Mouse (Mus musculus) midbrain, embryonic 11.5 days (tissue): ENCODE measurements around the gene Cox8a. TPM values are rescaled to one million over a fixed set of nuclear protein-coding genes. Genes with fewer than 3 reads are reported as not detected.
A peak's percentile ranks its signal among the peaks of the same experiment; 100 is the strongest.

Experiments
- ATAC-seq: fragments of 200-750 bp; cut with Nextera tagmentation; 2 replicates; pipeline ENCODE4 v1.8.0; 2017; ENCODE audit warnings: moderate TSS enrichment, moderate library complexity; ENCODE audit not compliant: low FRiP score
- DNase-seq: peaks from one replicate; pipeline ENCODE4 v3.0.0; 2015; ENCODE audit warnings: low spot score; ENCODE audit errors: missing footprints
- H3K27ac ChIP-seq: fragments of 300-500 bp; sonication (generic); 2 replicates; pipeline ENCODE4 v1.5.1; 2014; ENCODE audit warnings: low read depth, low read length
- H3K27me3 ChIP-seq: fragments of 300-500 bp; sonication (generic); 2 replicates; pipeline ENCODE4 v1.6.1; 2014; ENCODE audit warnings: mild to moderate bottlenecking, low read length, moderate library complexity, mixed read lengths; ENCODE audit not compliant: control insufficient read depth, insufficient read depth
- H3K36me3 ChIP-seq: fragments of 300-500 bp; sonication (generic); 2 replicates; pipeline ENCODE4 v1.6.1; 2014; ENCODE audit warnings: mild to moderate bottlenecking, low read length, moderate library complexity, mixed read lengths; ENCODE audit not compliant: control insufficient read depth, insufficient read depth
- H3K4me1 ChIP-seq: fragments of 300-500 bp; sonication (generic); 2 replicates; pipeline ENCODE4 v1.6.1; 2014; ENCODE audit warnings: low read length; ENCODE audit not compliant: control insufficient read depth, insufficient read depth
- H3K4me2 ChIP-seq: fragments of 300-500 bp; sonication (generic); 2 replicates; pipeline ENCODE4 v1.6.1; 2014; ENCODE audit warnings: mild to moderate bottlenecking, moderate library complexity
- H3K4me3 ChIP-seq: fragments of 300-500 bp; sonication (generic); 2 replicates; pipeline ENCODE4 v1.5.1; 2014; ENCODE audit warnings: low read depth, low read length
- H3K9ac ChIP-seq: fragments of 300-500 bp; sonication (generic); 2 replicates; pipeline ENCODE4 v1.6.1; 2014; ENCODE audit warnings: low read length
- H3K9me3 ChIP-seq: fragments of 300-500 bp; sonication (generic); 2 replicates; pipeline ENCODE4 v1.6.1; 2016; ENCODE audit warnings: low read length; ENCODE audit not compliant: control insufficient read depth
- WGBS: fragments of 180-500 bp; shearing (Covaris S2); extraction: QIAGEN DNeasy Blood & Tissue Kit; methylation state at CpG from one replicate; pipeline ENCODE4 v1.1.7; 2014; 5-methylcytosine and 5-hydroxymethylcytosine counted together
- polyA plus RNA-seq: library from polyadenylated mRNA; unstranded; fragments of >200 nt; fragmentation: Nextera tagmentation; extraction: Ambion mirVana; gene quantifications from 2 replicates; pipeline ENCODE4 v1.2.1, GENCODE M21; 2014

The Cox8a gene
- polyA plus RNA-seq, 1 experiment from 2014 or later = 757 TPM

- peak; percentile 89 for DNase-seq
- H3K27me3 ChIP-seq = no peaks in the 10 kb centered on the region
- no peak overlapping the region for H3K4me2 ChIP-seq
- no peaks in the 10 kb centered on the region for H3K9me3 ChIP-seq
- H3K9ac ChIP-seq = no peak overlapping the region
- WGBS = 13% methylated on average over 17 of the region's 17 CpGs
- no peak overlapping the region for H3K27ac ChIP-seq
- H3K4me1 ChIP-seq = peaks cover 19% of the 10 kb centered on the region
- H3K36me3 ChIP-seq = peaks cover 17% of the 10 kb centered on the region
- peak; percentile 52 for ATAC-seq
- H3K4me3 ChIP-seq = no peak overlapping the region
Measured at GRCm38 (mm10) chr19:7196741-7197270, 20.6 kb downstream of the Cox8a start.

DNA sequence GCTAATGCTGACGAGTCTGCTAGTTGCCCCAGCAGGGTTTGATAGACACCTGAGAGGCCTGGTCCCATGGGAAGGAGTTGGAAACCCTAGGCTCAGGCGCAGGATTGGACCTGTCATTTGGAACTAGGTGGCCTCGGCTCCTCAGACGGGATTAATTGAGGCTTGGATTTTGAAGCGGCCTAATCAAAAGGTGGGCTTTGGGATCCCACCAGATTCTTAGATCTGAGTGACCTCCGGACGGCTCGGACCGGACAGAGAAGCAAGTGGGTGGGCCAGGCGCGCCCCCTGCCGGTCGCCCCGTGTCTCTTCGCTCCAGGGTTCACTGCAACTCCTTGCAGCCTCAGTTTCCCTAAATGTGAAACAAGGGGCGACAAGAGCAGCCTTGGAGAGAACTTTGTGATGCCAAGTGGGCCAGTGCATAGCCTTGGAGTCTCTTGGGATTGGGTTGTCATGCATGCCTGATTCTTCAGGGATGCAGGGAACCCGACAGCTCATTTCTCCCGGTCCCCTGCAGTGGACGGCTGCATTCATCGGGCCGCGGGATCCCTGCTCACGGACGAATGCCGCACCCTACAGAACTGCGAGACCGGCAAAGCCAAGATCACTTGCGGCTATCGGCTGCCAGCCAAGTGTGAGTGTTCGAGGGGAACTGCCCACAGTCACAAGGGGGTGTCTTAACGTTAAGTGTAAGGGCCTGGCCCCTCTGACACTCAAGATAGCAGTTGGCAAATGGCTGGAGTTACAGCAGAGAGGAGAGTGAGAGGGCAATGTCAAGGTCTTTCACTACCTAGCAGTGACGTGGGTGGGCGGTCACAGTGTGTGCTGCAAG lies 21.3 kb downstream of the Cox8a start:
- ATAC-seq = peak; percentile 51
- H3K9ac ChIP-seq = no peak overlapping the region
- H3K27me3 ChIP-seq = no peaks in the 10 kb centered on the region
- no peak overlapping the region for H3K4me3 ChIP-seq
- WGBS = 16% methylated on average over 33 of the region's 33 CpGs
- H3K36me3 ChIP-seq = peaks cover 17% of the 10 kb centered on the region
- H3K4me2 ChIP-seq = no peak overlapping the region
- no peak overlapping the region for H3K27ac ChIP-seq
- peak; percentile 98 for DNase-seq
- H3K4me1 ChIP-seq = peaks cover 19% of the 10 kb centered on the region
- H3K9me3 ChIP-seq = no peaks in the 10 kb centered on the region

GRCm38 (mm10) chr19:7192561-7192967 lies 24.9 kb downstream of the Cox8a start:
- Histone ChIP-seq H3K4me1 (peaks cover 28% of the 10 kb centered on the region), H3K27ac (no peak overlapping the region), H3K9me3 (no peaks in the 10 kb centered on the region), H3K36me3 (no peaks in the 10 kb centered on the region), H3K27me3 (no peaks in the 10 kb centered on the region; the same call in 1 of the 2 replicates), H3K9ac (no peak overlapping the region), H3K4me2 (no peak overlapping the region), H3K4me3 (no peak overlapping the region)
- no peak for DNase-seq
- WGBS = 63% methylated on average over 2 of the region's 2 CpGs
- no peak for ATAC-seq

DNA sequence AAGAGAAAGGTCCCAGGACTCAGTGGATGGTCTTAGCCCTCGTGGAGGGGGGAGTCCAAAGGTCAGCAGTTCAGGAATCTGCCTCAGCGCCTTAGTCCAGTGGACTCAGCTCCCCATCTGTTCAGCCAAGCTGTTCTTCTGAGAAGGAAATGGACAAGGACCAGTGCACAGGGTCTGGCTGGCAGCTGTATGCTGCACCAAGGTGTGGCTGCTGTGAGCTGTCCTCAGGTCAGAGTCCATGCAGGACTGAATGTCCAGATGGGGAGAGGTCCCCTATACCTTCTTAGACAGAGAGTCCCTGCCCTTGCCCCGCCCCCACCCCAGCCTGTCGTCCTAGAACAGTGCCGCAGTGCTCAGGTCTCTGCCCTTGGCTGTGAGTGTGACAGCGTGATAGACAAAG lies 25.8 kb downstream of the Cox8a start:
- DNase-seq = peak; percentile 84
- Histone ChIP-seq H3K9ac (no peak overlapping the region), H3K9me3 (no peaks in the 10 kb centered on the region), H3K36me3 (no peaks in the 10 kb centered on the region), H3K4me1 (peaks cover 20% of the 10 kb centered on the region), H3K4me2 (no peak overlapping the region), H3K4me3 (no peak overlapping the region), H3K27ac (no peak overlapping the region), H3K27me3 (peaks cover under 1% of the 10 kb centered on the region)
- WGBS = 48% methylated on average over 6 of the region's 6 CpGs
- ATAC-seq = no peak

DNA sequence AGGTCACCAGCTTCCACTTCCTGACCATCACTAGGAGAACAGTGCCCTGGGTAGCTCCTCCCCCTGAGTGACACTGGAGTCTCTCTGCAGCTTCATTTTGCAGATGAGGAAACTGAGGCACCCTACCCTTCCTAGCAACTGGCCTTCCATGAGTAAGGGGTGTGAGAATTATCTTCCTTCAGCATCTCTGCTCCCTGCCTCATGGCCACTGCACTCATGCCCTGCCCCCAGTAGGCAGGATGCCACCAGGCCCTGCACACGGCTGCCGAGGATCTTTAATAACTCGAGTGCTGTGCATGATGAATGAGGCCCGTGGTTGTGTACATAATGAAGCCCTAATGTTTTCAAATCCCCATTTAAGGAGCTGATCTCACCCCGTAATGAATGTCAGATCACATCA lies 26.4 kb downstream of the Cox8a start:
- peaks cover 4% of the 10 kb centered on the region for H3K27me3 ChIP-seq
- H3K36me3 ChIP-seq = no peaks in the 10 kb centered on the region
- H3K4me2 ChIP-seq = no peak overlapping the region
- DNase-seq = no peak
- no peak overlapping the region for H3K9ac ChIP-seq
- H3K4me1 ChIP-seq = peaks cover 20% of the 10 kb centered on the region
- H3K4me3 ChIP-seq = no peak overlapping the region
- no peak for ATAC-seq
- H3K27ac ChIP-seq = no peak overlapping the region
- no peaks in the 10 kb centered on the region for H3K9me3 ChIP-seq
- 77% methylated on average over 5 of the region's 5 CpGs for WGBS

DNA sequence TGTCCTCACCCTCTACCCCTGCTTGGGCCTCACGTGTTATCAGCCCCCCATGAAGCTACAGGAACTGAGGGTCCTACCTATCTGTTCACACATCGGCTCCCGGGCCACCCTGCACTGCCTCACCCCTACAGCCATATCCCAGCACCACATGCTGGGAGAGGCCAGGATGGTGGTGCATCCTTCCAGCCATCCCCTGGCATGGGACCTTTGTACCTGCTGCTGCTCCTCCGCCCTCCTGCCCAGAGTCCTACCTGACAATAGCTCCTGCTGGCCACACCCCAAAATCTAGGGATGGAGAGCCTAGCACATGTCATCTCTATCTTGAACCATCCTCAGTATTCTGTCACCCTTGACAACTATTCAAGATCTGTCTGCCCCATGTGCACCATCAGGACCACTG lies 28.4 kb downstream of the Cox8a start:
- Histone ChIP-seq H3K9ac (no peak overlapping the region), H3K4me2 (no peak overlapping the region), H3K9me3 (no peaks in the 10 kb centered on the region), H3K27ac (no peak overlapping the region), H3K36me3 (no peaks in the 10 kb centered on the region), H3K4me1 (peaks cover 27% of the 10 kb centered on the region), H3K4me3 (no peak overlapping the region), H3K27me3 (peaks cover 4% of the 10 kb centered on the region)
- WGBS = 75% methylated on average over 4 of the region's 4 CpGs
- ATAC-seq (no peak), DNase-seq (peak; percentile 76)

DNA sequence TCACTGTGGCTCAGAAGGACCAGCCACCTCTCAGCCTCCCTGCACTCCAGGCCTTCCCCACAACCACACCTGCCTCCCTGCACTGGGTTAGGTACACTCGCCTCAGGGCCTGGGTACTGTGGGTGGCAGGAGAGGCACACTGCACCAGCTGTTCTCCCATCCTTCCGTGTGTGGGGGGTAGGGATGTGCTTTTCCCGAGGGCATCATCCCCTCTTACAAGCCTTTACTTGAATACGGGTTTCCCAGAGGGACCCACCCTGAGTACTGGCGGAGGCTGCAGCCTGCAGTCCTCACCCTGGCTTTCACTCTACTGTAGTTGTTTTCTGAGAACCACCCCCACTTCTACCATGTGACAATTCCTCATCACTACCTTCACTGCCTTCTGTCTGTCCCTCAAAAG lies 30.3 kb downstream of the Cox8a start:
- peaks cover 30% of the 10 kb centered on the region for H3K4me1 ChIP-seq
- no peaks in the 10 kb centered on the region for H3K36me3 ChIP-seq
- H3K4me3 ChIP-seq = no peak overlapping the region
- no peak overlapping the region; the same call in 1 of the 2 replicates for H3K9ac ChIP-seq
- no peak for ATAC-seq
- DNase-seq = peak; percentile 89
- H3K4me2 ChIP-seq = no peak overlapping the region
- 62% methylated on average over 5 of the region's 5 CpGs for WGBS
- no peaks in the 10 kb centered on the region for H3K9me3 ChIP-seq
- H3K27ac ChIP-seq = no peak overlapping the region
- H3K27me3 ChIP-seq = peaks cover 11% of the 10 kb centered on the region

DNA sequence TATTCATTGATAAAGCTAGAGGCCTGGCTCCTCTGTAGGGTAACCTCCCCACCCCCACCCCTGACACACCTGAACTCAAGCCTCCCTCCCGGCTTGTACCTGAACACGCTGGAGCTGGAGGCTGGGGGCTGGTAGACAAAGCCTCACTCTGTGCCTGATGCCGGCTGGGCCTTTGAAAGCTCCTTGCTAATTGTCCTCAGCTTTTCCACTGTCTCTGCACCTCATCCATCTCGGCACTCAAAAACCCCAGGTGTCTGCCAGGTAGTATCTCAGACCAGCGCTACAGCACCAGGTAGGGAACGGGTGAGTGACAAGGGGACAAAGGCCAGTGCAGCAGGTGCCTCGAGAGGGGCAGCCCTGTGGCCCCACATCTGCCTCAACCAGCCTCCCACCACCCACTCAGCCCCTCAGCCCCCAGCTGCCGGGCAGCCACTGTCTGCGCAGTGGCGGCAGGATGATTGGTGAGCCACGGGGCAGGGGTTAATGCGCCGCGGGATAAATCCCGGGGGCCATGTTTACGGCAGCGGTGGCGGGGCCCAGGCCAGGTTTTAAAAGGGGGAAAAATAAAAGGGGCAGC lies 31.6 kb downstream of the Cox8a start:
- Histone ChIP-seq H3K27ac (no peak overlapping the region), H3K9me3 (no peaks in the 10 kb centered on the region), H3K36me3 (no peaks in the 10 kb centered on the region), H3K4me1 (peaks cover 30% of the 10 kb centered on the region), H3K4me2 (peak overlapping the region; percentile 25; the same call in 1 of the 2 replicates), H3K4me3 (no peak overlapping the region), H3K27me3 (peaks cover 16% of the 10 kb centered on the region), H3K9ac (peak overlapping the region; percentile 39; the same call in 1 of the 2 replicates)
- ATAC-seq (0 out of 2 replicates have a peak, but pooled peaks have one; percentile 13), DNase-seq (peak; percentile 91)
- 6% methylated on average over 18 of the region's 18 CpGs for WGBS

DNA sequence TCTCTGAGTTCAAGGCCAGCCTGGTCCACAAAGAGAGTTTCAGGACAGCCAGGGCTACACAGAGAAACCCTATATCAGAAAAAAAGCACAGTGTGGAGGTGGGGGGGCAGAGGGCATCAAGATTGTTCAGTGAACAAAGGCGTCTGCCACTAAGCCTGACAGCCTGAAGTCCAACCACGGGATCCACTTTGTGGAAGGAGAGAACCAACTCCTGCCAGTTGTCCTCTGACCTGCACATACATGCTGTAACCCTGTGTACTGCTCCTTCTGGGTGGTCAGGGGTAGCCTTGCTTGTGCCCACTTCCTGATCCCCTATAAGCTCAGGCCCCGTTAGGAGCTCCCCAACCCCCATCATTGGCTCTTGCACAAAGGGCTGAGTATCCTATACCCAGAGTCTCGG lies 32.4 kb downstream of the Cox8a start:
- ATAC-seq (no peak), DNase-seq (peak; percentile 86)
- peak overlapping the region; percentile 12; the same call in 1 of the 2 replicates for H3K9ac ChIP-seq
- H3K4me3 ChIP-seq = no peak overlapping the region
- WGBS = 35% methylated on average over 4 of the region's 4 CpGs
- H3K9me3 ChIP-seq = no peaks in the 10 kb centered on the region
- no peak overlapping the region for H3K27ac ChIP-seq
- H3K27me3 ChIP-seq = peaks cover 16% of the 10 kb centered on the region; the same call in 1 of the 2 replicates
- peaks cover 30% of the 10 kb centered on the region for H3K4me1 ChIP-seq
- no peaks in the 10 kb centered on the region for H3K36me3 ChIP-seq
- H3K4me2 ChIP-seq = no peak overlapping the region
